Mouse (Mus musculus) midbrain, embryonic 13.5 days (tissue): Measurements from ENCODE around the gene Elmo3. TPM values are rescaled to one million over a fixed set of nuclear protein-coding genes. Genes with fewer than 3 reads are reported as not detected.
A peak's percentile ranks its signal among the peaks of the same experiment; 100 is the strongest.

Experiments used
- ATAC-seq: fragments of 200-750 bp; cut with Nextera tagmentation; 2 replicates; pipeline ENCODE4 v1.8.0; 2017; ENCODE audit warnings: mild to moderate bottlenecking, moderate TSS enrichment, moderate library complexity
- H3K27ac ChIP-seq: fragments of 300-500 bp; sonication (generic); 2 replicates; pipeline ENCODE4 v1.5.1; 2015; ENCODE audit warnings: inconsistent platforms, mild to moderate bottlenecking, moderate library complexity
- H3K27me3 ChIP-seq: fragments of 300-500 bp; sonication (generic); 2 replicates; pipeline ENCODE4 v1.6.1; 2015; ENCODE audit warnings: mild to moderate bottlenecking, inconsistent platforms
- H3K36me3 ChIP-seq: fragments of 300-500 bp; sonication (generic); 2 replicates; pipeline ENCODE4 v1.6.1; 2015; ENCODE audit warnings: mild to moderate bottlenecking, inconsistent platforms
- H3K4me1 ChIP-seq: fragments of 300-500 bp; sonication (generic); replicated peaks from 2 replicates; pipeline ENCODE4 v1.6.1; 2015; ENCODE audit warnings: inconsistent platforms
- H3K4me2 ChIP-seq: fragments of 300-500 bp; sonication (generic); replicated peaks from 2 replicates; pipeline ENCODE4 v1.6.1; 2015; ENCODE audit warnings: moderate library complexity, mild to moderate bottlenecking, inconsistent platforms
- H3K4me3 ChIP-seq: fragments of 300-500 bp; sonication (generic); replicated peaks from 2 replicates; pipeline ENCODE4 v1.5.1; 2015; ENCODE audit warnings: mild to moderate bottlenecking, inconsistent platforms
- H3K9ac ChIP-seq: fragments of 300-500 bp; sonication (generic); replicated peaks from 2 replicates; pipeline ENCODE4 v1.6.1; 2015; ENCODE audit warnings: mild to moderate bottlenecking, inconsistent platforms
- H3K9me3 ChIP-seq: fragments of 300-500 bp; sonication (generic); 2 replicates; pipeline ENCODE4 v1.6.1; 2016; ENCODE audit warnings: mild to moderate bottlenecking, inconsistent platforms
- WGBS: fragments of 180-500 bp; shearing (Covaris S2); methylation state at CpG from one replicate; pipeline ENCODE4 v1.1.7; 2015; 5-methylcytosine and 5-hydroxymethylcytosine counted together
- polyA plus RNA-seq: library from polyadenylated mRNA; unstranded; fragments of >200 nt; fragmentation: Nextera tagmentation; extraction: Ambion mirVana; gene quantifications from 2 replicates; pipeline ENCODE4 v1.2.1, GENCODE M21; 2015

The Elmo3 gene
- polyA plus RNA-seq, 1 experiment from 2014 or later = 0.97 TPM

DNA sequence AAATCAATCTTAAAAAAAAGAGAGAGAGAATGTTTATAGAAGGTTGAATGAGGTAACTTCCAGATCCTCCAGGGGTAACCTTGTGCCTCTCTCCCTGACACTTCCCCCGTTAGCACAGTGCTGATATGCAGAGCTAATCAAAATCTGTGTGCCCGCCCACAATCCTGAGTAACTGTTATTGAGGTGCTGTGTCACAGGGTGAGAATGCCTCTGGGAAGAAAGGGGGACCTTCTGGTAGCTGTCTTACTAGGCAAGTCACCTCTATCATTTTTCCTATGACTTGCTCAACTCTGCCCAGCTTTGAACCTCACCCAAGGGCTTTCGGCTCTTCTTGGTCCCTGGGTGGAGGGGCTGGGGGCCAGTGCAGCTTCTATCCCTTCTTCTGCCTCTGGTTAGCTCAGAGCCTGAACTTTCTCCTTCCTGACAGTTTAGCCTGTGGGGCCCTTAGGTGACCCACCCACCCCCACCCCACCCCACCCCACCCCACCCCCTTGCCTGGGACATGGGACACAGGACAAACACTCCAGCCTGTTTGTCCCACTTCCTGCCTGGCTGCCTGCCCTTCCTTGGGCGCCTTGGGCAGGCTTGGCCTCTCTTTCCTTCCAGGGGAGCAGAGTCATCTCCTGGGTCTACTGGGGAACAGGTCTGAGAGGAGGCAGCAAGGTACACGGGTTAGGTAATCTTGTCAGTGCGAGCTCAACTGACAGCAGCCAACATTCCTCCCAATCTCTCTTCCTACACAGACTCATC, 34.7 kb downstream of the Elmo3 start:
- no peak overlapping the region for H3K4me3 ChIP-seq
- H3K9ac ChIP-seq = no peak overlapping the region
- ATAC-seq = no peak
- WGBS = 89% methylated on average over 6 of the region's 6 CpGs
- peaks cover 4% of the 10 kb centered on the region; the same call in 1 of the 2 replicates for H3K4me1 ChIP-seq
- H3K36me3 ChIP-seq = peaks cover 13% of the 10 kb centered on the region
- no peak overlapping the region for H3K4me2 ChIP-seq
- no peak overlapping the region for H3K27ac ChIP-seq
- H3K27me3 ChIP-seq = no peaks in the 10 kb centered on the region
- no peaks in the 10 kb centered on the region for H3K9me3 ChIP-seq

DNA sequence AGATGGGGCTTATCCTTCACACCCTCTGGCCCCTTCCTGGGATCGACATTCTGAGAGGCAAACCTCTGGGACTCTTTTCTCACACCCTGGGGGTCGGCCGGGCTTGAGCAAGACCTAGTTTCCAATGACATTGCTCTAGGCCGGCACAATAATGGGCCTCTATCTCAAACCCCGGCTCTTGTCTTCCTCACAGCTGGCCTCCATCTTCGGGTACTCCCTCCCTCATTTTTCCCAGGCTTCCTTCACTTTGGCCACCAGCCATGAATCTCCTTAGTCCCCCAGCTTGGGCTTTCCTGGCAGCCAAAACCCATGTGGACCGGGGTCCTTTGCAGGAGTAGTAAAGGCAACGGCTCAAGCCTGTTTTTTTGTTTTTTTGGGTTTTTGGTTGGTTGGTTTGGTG, 36.0 kb downstream of the Elmo3 start:
- no peak for ATAC-seq
- no peak overlapping the region for H3K4me3 ChIP-seq
- 55% methylated on average over 8 of the region's 8 CpGs for WGBS

DNA sequence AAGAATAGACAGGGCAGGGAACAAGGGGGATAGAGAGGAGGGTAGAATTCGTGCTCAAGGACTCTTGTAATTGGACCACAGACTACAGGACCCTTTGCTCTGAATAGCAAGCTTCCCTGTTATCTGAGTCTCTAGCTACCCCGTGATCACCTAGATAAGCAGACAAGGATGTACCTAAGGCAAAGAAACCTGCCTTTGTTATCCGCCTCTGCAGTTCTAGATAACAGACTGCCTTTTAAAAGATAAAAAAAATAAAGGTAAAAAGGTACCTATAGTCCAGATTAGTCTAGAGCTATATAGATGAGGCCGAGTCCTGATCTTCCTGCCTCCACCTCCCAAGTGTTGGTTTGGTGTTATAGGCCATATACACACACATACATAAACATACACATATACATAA, 37.4 kb downstream of the Elmo3 start:
- Histone ChIP-seq H3K27ac (no peak overlapping the region), H3K9ac (no peak overlapping the region), H3K36me3 (no peaks in the 10 kb centered on the region), H3K4me1 (peaks cover 20% of the 10 kb centered on the region), H3K4me2 (no peak overlapping the region), H3K27me3 (peaks cover 16% of the 10 kb centered on the region), H3K4me3 (no peak overlapping the region), H3K9me3 (no peaks in the 10 kb centered on the region)
- ATAC-seq = no peak
- WGBS = 81% methylated on average over 4 of the region's 4 CpGs

More for the DNA sequence above, 36.0 kb downstream of the Elmo3 start:
- Histone ChIP-seq H3K4me1 (peaks cover 6% of the 10 kb centered on the region), H3K9me3 (no peaks in the 10 kb centered on the region), H3K36me3 (peaks cover 5% of the 10 kb centered on the region), H3K27me3 (peaks cover 4% of the 10 kb centered on the region), H3K9ac (no peak overlapping the region), H3K27ac (no peak overlapping the region), H3K4me2 (no peak overlapping the region)

DNA sequence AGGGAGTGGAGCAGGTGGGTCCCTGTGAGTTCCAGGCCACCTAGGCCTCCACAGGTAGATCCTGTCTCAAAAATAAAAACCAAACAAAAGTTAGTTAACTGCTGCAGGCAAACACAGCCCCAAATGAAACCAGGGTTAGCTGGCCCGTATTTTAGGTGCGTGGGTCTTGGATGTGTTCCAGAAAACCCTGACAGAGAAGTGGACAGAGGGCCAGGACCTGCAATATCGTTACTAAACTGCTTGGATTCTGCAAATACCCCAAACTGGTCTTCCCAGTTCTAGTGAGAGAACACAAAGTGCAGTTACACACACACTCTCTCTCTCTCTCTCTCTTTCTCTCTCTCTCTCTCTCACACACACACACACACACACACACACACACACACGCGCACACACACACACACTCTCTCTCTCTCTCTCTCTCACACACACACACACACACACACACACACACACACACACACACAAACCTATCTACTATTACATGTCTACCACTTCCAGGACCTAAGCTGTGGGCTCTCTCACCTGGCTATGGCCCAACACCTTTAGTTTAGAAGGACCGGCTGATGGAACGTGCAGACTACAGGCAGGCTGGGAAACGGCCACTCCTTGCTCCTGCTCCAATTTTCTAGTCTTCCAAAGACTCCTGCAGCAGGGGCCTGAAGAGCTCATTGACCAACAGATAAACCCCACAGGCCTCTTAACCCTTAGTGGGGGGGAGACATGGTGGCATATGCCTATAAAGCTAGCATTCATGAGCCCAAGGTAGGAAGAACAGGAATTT, 38.6 kb downstream of the Elmo3 start:
- no peak overlapping the region for H3K9ac ChIP-seq
- H3K4me2 ChIP-seq = no peak overlapping the region
- no peak overlapping the region for H3K4me3 ChIP-seq
- no peaks in the 10 kb centered on the region for H3K36me3 ChIP-seq
- no peak overlapping the region for H3K27ac ChIP-seq
- ATAC-seq = no peak
- H3K9me3 ChIP-seq = no peaks in the 10 kb centered on the region
- H3K4me1 ChIP-seq = peaks cover 26% of the 10 kb centered on the region
- peaks cover 16% of the 10 kb centered on the region for H3K27me3 ChIP-seq
- 77% methylated on average over 8 of the region's 8 CpGs for WGBS

DNA sequence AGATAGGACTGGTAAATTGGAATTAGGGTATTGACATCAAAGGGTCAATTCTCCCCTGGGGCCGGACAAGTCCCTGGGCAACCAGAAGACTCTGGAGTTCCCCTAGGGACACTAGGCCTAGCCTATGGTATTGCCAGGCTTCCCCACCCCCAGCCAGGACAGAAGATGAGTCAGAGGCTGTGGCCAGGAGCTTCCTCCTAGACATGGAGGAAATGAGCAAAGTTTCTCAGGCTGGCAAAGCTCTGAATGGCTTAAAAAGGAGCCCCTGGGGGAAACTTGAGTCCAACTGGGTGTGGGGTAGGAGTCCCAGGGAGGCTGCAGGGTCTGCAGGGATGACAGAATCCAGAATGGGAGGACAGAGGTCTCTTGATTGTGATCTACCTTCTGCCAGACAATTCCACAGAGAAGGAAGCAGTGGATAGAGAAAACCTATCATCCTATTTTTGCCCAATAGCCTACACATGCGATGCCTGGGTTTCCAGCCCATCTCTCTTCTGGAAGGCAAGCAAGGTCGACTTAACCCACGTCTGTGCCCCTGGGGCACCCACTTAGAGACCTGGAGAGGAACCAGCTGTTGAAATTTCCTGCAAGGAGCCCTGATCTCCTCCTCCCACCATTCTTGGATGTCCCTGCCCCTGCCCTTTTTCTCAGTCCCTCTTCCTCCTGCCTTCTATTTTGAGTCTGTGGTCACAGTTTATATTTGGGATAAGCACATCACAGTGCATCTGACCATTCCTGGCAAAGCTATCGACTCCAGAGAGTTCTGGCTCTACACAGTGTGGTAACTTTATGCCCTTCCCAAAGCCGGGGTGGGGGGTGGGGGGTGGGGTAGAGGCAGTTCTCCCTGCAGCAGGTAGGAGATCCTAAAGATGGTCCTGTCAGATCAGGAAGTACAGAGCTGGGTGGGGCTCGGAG, 39.9 kb downstream of the Elmo3 start:
- 77% methylated on average over 7 of the region's 7 CpGs for WGBS
- ATAC-seq = no peak
- H3K9ac ChIP-seq = no peak overlapping the region
- no peak overlapping the region for H3K27ac ChIP-seq
- H3K4me3 ChIP-seq = no peak overlapping the region
- no peaks in the 10 kb centered on the region for H3K9me3 ChIP-seq
- peaks cover 16% of the 10 kb centered on the region for H3K27me3 ChIP-seq
- no peaks in the 10 kb centered on the region for H3K36me3 ChIP-seq
- peaks cover 34% of the 10 kb centered on the region for H3K4me1 ChIP-seq
- H3K4me2 ChIP-seq = no peak overlapping the region

DNA sequence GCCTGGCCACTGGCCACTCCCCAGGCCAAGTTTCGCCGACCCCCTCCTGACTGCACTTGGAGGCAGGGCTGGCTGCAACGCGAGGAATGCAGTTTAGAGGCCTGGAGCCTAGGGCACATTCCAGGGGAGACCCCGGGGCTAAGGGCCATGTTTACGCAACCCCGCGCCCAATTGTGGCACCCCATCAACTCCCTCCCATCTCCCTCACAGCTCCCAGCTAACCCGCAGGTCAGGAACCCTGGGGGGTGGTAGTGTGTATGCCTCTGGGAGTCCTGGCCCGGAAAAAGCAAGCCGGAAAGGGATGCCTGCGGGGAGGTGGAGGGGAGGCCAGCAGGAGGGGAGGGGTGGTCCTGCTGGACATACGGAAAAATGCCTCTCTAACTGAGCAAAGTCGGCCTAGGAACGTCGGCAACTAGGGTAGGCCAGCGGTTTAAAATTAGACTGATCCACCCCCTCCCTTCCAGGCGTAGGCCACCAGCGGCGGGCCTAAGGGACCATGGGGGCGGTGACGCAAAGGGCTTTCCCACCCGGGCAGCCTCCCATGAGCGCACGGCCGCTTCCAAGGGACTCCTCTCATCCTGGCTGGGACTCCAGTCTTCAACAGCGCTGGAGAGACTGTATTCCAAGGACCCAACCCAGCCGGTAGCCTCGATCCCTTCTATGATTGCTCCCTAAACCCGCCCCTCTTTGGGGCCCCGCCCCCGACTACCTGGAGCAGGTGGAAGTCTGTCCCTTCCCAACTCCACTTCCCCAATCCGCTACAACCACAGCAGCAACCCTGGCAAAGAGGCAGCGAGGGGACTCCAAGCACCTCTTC, 41.4 kb downstream of the Elmo3 start:
- Histone ChIP-seq H3K9me3 (no peaks in the 10 kb centered on the region), H3K9ac (peak overlapping the region; percentile 68), H3K4me2 (peak overlapping the region; percentile 95), H3K4me1 (peaks cover 37% of the 10 kb centered on the region), H3K27me3 (peaks cover 19% of the 10 kb centered on the region), H3K36me3 (no peaks in the 10 kb centered on the region), H3K4me3 (peak overlapping the region; percentile 56), H3K27ac (no peak overlapping the region)
- WGBS = 2% methylated on average over 34 of the region's 34 CpGs
- ATAC-seq = peak; percentile 25

DNA sequence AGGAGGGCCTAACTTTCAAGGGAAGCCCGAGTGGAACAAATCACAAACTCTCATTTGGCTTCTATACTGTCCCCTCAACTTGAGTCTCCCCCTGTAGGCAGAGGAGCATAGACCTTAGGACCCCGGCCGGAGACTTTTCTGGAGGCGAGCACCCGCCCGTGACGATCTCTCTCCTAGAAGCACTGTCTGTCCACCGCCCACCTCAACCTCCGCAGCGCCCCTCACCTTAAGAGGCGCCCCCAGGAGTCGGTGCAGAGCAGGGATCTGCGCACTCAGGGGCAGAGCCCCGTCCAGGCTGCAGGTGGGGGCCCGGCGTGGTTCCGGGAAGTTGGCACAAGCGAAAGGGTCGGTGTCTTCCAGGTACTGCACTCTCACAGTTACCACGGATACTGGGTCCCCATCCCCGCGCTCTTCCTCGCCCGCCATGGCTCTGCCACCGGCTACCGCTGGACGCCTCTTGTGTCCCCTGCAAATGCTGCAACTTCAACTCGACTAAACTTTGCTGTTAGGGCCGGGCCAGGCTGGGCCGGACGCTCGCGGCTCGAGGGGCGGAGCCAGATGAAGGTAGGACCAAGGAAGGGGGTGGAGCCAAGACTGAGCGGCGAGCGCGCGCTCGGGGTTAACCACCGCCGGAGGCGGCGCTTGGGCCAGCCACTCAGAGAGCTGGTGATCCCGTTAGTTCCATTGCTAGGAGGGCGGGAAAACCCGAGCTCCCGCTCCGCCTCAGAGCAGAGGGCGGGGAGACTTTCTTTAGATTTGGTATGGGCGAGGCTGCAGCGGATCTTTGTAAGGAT, 42.2 kb downstream of the Elmo3 start, which contains the start of gene Fhod1:
TSS of gene Fhod1 (minus strand) at position 526 of the 794 bp plus-strand sequence.
- peak within 1 kb of the TSS; percentile 56 for H3K4me3 ChIP-seq
- ATAC-seq = peak; percentile 84
- WGBS = under 1% methylated on average over 53 of the region's 53 CpGs
- H3K27me3 ChIP-seq = peaks cover 19% of the 10 kb centered on the region
- no peaks in the 10 kb centered on the region for H3K9me3 ChIP-seq
- H3K4me1 ChIP-seq = peaks cover 37% of the 10 kb centered on the region
- no peaks in the 10 kb centered on the region for H3K36me3 ChIP-seq
- peak within 1 kb of the TSS; percentile 75 for H3K9ac ChIP-seq
- H3K27ac ChIP-seq = peak within 1 kb of the TSS; percentile 48
- H3K4me2 ChIP-seq = peak within 1 kb of the TSS; percentile 95

DNA sequence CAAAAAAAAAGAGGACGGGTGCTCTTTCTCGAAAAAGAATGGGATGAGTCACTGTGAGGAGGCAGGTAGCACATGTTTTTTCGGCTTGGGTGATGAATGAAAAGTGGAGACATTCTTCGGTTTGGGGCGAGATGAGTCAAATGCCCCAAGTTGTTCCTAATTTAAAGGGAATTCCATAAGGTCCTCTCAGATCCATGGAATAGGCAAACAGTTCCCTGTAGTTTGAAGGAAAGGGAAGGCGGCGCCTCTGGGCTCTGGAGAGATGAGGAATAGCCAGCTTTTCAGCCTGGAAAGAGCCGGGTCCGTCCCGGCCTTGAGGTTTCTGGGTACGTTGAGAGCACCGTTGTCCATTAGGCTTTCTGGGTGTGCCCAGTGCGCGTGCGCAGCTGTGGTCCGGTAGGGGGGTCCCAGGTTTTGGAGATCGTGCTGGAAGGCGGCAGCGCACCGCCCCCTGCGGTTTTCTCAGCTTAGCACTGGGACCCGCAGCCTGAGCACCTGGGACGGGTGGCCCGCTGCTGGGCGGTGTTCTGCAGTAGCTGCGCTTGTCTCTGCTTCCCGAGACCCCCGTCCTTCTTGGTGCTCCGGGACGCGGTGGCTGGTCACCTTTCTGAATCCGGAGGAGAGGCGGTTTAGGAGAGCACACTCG, 43.2 kb downstream of the Elmo3 start, which contains the start of gene Slc9a5:
TSS of gene Slc9a5 (plus strand) at position 394 of the 646 bp plus-strand sequence.
- no peaks in the 10 kb centered on the region for H3K9me3 ChIP-seq
- H3K36me3 ChIP-seq = no peaks in the 10 kb centered on the region
- H3K4me1 ChIP-seq = peaks cover 37% of the 10 kb centered on the region
- WGBS = under 1% methylated on average over 34 of the region's 34 CpGs
- H3K4me2 ChIP-seq = peak within 1 kb of the TSS; percentile 95
- peak within 1 kb of the TSS; percentile 75 for H3K9ac ChIP-seq
- H3K27me3 ChIP-seq = peaks cover 19% of the 10 kb centered on the region
- H3K27ac ChIP-seq = peak within 1 kb of the TSS; percentile 54
- H3K4me3 ChIP-seq = peak within 1 kb of the TSS; percentile 56
- peak; percentile 29 for ATAC-seq

DNA sequence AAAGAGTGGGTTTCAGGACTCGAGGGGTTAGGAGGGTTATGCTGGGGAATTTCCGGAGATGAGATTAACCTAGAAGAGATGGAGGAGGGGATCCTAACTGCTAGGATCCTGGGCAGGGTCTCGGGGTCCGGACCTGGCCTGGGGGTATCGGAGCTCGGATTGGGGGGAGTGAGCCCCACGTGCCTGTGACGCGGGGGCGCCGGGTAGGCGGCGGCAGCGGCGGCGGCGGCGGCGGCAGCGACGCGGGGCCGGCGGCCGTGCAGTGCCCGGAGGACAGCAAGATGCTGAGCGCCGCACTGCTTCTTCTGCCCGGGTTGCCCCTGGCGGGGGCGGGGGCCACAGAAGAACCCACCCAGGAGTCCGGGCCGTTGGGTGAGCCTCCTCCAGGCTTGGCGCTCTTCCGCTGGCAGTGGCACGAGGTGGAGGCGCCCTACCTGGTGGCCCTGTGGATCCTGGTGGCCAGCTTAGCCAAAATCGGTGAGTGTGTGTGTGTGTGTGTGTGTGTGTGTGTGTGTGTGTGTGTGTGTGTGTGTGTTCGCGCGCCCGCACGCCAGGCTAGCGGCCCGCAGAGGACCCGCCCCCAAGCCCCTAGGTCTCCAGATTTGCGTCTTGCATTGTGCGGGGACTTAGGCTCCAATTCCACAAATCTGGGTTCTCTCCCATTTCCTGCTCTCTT, 43.8 kb downstream of the Elmo3 start:
- H3K4me1 ChIP-seq = peaks cover 37% of the 10 kb centered on the region
- 1% methylated on average over 39 of the region's 48 CpGs for WGBS

More for the DNA sequence above, 43.8 kb downstream of the Elmo3 start:
- H3K9ac ChIP-seq = peak overlapping the region; percentile 75
- H3K27ac ChIP-seq = peak overlapping the region; percentile 54
- H3K9me3 ChIP-seq = no peaks in the 10 kb centered on the region
- peak; percentile 55 for ATAC-seq
- H3K27me3 ChIP-seq = peaks cover 19% of the 10 kb centered on the region
- H3K36me3 ChIP-seq = no peaks in the 10 kb centered on the region
- peak overlapping the region; percentile 56 for H3K4me3 ChIP-seq
- H3K4me2 ChIP-seq = peak overlapping the region; percentile 95
